Mouse (Mus musculus): ENCODE results near the gene Mrpl10. TPM values are rescaled to one million over a fixed set of nuclear protein-coding genes. Genes with fewer than 3 reads are reported as not detected.

The Mrpl10 gene
- polyA plus RNA-seq, 1 experiment: 34.0 TPM

DNA sequence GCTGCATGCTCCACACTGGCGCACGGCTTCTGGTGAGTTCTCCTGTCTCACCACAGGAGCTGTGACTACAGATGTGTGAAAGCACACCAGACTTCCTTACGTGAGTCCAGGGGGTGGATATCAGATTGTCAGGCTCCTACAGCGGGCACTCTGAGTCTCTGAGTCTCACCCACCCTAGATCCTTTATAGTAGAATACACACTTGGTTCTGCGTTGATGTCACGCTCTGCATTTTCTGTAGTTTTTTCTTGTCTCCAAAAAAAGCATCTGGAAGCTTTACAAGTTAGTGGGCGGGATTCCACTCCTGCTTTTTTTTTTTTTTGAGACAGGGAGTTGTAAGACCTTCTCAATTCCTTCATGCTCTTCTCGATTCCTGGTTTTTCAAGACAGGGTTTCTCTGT lies 3.5 kb downstream of the Mrpl10 start:
- peaks cover 8% of the 10 kb centered on the region for H3K4me1 ChIP-seq (ENCODE audit: control insufficient read depth, insufficient read depth, low read length)
- no peak for TF ChIP-seq POLR2A (IDR thresholded peaks at IDR 0.05; ENCODE audit: borderline replicate concordance, low read depth, low read length)
- TF ChIP-seq CTCF (IDR thresholded peaks at IDR 0.05; ENCODE audit: low read depth, low read length): no peak
- H3K4me3 ChIP-seq (ENCODE audit: insufficient read depth, low read length): no peak overlapping the region
- no peak overlapping the region for H3K27ac ChIP-seq (ENCODE audit: insufficient read depth, low read depth, low read length)

DNA sequence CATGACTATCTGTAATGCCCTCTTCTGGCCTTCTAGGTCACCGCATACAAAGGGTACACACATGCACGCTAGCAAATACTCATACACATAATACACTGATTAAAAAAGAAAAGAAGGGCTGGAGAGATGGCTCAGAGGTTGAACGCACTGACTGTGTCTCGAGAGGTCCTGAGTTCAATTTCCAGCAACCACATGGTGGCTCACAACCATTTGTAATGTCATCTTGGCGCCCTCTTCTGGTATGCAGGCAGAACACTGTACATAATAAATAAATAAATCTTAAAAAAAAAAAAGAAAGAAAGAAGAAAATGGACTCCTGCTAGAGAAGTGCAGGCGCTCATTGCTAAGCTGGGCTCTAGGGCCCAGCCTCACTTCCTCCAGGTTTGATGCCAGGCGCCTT lies 4.5 kb downstream of the Mrpl10 start:
- no peak overlapping the region for H3K27ac ChIP-seq (ENCODE audit: insufficient read depth, low read depth, low read length)
- no peak overlapping the region for H3K4me3 ChIP-seq (ENCODE audit: insufficient read depth, low read length)

DNA sequence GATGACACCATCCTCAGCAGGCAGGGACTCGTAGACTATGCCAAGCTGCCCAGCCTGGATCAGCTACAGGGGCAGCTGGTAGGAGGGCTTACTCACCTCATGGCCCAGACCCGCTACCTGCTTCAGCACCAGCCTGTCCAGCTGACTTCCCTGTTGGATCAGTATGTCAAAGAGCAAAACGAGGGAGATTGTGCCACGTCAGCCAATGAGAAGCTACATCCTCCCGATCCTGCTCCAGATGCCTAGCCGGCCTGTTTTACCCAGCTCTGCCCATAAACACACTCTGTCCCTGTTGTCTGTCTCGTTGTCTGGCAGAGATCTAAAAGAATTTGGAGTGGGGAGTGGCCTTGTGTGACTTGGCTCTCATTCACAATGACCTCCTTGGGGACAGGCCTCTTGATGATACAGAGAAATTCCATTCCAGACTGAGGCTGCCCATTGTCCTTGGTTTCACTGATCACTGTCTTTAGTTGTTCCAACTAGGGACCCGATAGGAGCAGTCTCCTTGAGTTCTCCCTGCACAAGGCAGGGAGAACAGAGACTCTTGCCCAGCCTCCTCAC lies 6.8 kb downstream of the Mrpl10 start:
- peaks cover 12% of the 10 kb centered on the region for H3K4me1 ChIP-seq (ENCODE audit: control insufficient read depth, insufficient read depth, low read length)
- TF ChIP-seq POLR2A (IDR thresholded peaks at IDR 0.05; ENCODE audit: borderline replicate concordance, low read depth, low read length) (no peak), CTCF (IDR thresholded peaks at IDR 0.05; ENCODE audit: low read depth, low read length) (no peak)

More for the DNA sequence above, 4.5 kb downstream of the Mrpl10 start:
- TF ChIP-seq CTCF (IDR thresholded peaks at IDR 0.05; ENCODE audit: low read depth, low read length) (peak; percentile 44; the same call in 1 of the 2 replicates), POLR2A (IDR thresholded peaks at IDR 0.05; ENCODE audit: borderline replicate concordance, low read depth, low read length) (no peak)
- H3K4me1 ChIP-seq (ENCODE audit: control insufficient read depth, insufficient read depth, low read length): peaks cover 8% of the 10 kb centered on the region

DNA sequence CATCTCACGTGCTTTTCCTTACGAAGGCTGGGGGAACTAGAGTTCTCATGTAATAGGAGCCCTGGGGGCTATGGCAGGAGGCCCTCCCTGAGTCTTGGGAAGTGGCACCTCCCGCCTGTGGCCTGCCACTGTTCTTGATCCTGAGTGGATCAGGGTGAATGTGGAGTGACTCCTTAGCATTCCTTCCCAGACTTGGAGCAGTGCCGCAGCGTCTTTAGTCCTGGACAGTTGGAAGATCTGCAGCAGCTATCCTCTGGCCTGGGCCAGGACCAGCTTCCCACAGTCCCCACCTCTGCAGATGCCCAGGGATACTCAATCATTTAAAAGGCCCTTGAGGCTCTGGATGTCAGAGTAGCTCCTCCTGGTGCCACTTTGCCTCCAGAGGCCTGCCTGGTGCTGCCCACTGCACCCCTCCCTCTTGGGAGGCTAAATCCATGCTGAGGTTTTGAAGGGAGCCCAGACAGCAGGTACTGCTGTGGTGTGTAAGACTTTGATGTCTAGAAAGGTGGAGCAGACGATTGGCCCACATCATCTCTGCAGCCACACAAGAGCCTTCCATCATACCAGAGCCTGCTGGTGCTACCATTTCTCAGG lies 8.2 kb downstream of the Mrpl10 start:
- TF ChIP-seq POLR2A (IDR thresholded peaks at IDR 0.05; ENCODE audit: borderline replicate concordance, low read depth, low read length) (no peak), CTCF (IDR thresholded peaks at IDR 0.05; ENCODE audit: low read depth, low read length) (no peak)
- H3K4me1 ChIP-seq (ENCODE audit: control insufficient read depth, insufficient read depth, low read length): peaks cover 12% of the 10 kb centered on the region
- H3K27ac ChIP-seq (ENCODE audit: insufficient read depth, low read depth, low read length): no peak overlapping the region
- H3K4me3 ChIP-seq (ENCODE audit: insufficient read depth, low read length): no peak overlapping the region

More for the DNA sequence above, 6.8 kb downstream of the Mrpl10 start:
- H3K27ac ChIP-seq (ENCODE audit: insufficient read depth, low read depth, low read length): no peak overlapping the region
- H3K4me3 ChIP-seq (ENCODE audit: insufficient read depth, low read length): no peak overlapping the region

DNA sequence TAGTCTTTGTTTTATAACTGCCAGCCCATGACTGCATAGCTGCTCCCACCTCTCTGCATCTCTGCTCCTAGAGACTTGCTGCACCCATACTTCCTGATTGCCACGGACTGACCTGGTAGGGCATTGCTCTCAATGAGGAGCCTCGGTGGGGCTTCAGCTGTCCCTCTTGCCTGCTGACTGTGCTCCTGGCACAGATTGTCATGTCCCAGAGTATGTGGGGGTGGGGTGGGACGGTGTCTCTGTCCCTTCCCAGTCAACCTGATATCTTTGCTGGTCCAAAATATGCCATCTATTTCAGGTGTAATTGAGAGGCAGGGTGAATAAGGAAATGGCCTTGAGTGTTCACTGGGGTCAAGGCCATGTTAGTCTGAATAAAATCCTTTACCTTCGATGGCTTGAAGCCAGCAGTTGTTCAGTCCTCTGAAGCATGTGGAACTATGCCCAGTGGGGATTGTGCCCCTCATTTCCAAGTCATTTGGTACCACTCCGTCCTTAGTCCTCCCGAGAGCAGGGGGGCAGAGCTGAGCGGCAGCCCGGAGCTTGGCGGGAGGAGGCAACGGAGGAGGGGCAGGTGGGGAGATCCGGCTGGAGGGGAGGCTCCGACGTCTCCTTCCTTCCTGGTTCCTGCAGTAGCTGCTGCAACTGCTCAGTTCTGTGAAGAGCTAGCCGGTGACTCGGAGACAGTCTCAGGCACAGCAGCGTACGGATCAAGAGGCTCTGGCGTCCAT lies 9.0 kb downstream of the Mrpl10 start, which contains the start of gene Osbpl7:
TSS of gene Osbpl7 (plus strand) at position 413 of the 728 bp plus-strand sequence.
- H3K4me3 ChIP-seq (ENCODE audit: insufficient read depth, low read length): peak within 1 kb of the TSS; percentile 84
- peaks cover 12% of the 10 kb centered on the region for H3K4me1 ChIP-seq (ENCODE audit: control insufficient read depth, insufficient read depth, low read length)
- TF ChIP-seq CTCF (IDR thresholded peaks at IDR 0.05; ENCODE audit: low read depth, low read length) (no peak), POLR2A (IDR thresholded peaks at IDR 0.05; ENCODE audit: borderline replicate concordance, low read depth, low read length) (no peak)
- no peak within 1 kb of the TSS for H3K27ac ChIP-seq (ENCODE audit: insufficient read depth, low read depth, low read length)

DNA sequence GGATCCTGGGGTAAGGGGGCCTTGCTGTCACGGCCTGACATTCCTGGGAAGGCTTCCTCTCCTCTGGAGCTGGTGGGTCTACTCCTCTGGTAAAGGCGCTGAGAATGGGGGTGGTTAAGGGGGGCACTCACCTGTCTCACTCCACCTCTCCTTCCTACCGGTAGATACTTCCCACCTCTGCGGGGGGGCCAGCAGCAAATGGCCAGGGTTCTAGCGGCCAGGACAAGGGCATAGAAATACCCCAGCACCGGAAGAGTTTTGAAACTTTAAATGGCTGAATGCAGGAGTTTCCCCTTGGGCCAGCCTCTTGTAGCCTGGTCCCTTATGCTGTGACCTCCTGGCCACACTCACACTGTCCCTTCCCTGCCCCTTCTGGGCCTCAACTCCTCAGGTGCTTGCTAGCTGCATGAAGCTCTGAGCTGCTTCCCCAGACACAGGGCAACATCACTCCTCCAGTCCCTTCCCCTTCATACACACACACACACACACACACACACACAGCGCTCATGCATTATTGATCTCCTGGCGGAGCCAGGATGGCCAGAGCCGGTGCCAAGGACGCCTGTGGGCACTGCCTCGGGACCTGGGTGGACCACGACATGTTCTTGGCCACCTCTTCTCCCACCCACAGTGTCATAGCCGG lies 9.7 kb downstream of the Mrpl10 start:
- Histone ChIP-seq H3K4me3 (ENCODE audit: insufficient read depth, low read length) (peak overlapping the region; percentile 84), H3K4me1 (ENCODE audit: control insufficient read depth, insufficient read depth, low read length) (peaks cover 12% of the 10 kb centered on the region), H3K27ac (ENCODE audit: insufficient read depth, low read depth, low read length) (no peak overlapping the region)
- TF ChIP-seq POLR2A (IDR thresholded peaks at IDR 0.05; ENCODE audit: borderline replicate concordance, low read depth, low read length) (no peak), CTCF (IDR thresholded peaks at IDR 0.05; ENCODE audit: low read depth, low read length) (no peak)

DNA sequence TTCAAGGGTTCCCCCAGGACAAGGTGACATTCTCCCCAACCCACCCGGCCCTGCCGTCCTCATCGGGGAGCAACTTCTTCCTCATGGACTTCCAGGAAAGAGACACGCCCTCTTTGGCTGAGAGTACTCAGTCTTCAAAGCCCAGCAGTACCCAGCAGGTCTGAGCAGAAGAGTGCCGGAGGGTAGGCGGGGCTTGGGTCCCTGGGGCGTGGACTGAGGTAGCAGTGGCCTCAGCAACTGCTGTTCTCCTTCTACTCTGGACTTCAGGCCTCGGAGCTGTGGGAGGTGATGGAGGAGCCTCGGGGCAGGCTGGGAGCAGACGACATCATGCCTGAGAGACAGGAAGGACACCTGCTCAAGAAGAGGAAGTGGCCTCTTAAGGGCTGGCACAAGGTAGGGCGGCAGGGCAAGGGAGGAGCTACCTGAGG lies 10.9 kb downstream of the Mrpl10 start:
- H3K4me1 ChIP-seq (ENCODE audit: control insufficient read depth, insufficient read depth, low read length): peaks cover 12% of the 10 kb centered on the region
- TF ChIP-seq CTCF (IDR thresholded peaks at IDR 0.05; ENCODE audit: low read depth, low read length) (no peak), POLR2A (IDR thresholded peaks at IDR 0.05; ENCODE audit: borderline replicate concordance, low read depth, low read length) (no peak)
- H3K4me3 ChIP-seq (ENCODE audit: insufficient read depth, low read length): no peak overlapping the region

DNA sequence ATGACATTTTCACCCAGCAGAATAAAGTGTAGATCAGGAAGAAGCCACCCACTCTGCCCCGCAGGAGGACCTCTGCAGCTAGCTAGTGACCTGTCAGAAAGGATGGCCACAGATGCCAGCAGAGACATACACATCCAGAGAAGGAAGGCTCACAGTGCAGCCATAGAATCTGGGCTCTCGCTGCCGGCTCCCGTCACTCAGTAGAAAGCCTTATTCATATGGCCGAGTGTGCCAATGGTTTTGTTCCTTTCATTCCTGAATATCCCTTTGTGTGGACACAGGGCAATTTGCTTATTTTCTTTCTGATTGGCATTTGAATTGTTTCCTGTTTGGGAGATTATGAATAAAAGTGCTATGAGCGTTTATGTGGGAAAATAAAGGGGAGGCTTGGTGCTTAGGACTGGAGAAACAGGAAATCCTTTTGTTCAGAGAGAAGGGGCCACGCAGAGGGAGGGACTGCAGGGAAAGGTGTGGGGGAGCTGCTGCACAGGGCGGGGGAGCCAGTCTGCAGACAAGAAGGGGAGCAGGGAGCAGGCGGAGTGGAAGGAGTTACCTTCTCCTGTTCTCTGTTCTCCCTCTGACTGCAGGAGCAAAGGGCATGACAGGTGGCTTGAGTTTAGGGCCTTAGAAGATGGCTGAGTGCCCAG lies 22.0 kb downstream of the Mrpl10 start:
- no peak overlapping the region for H3K27ac ChIP-seq (ENCODE audit: insufficient read depth, low read depth, low read length)
- no peak overlapping the region for H3K4me3 ChIP-seq (ENCODE audit: insufficient read depth, low read length)
- TF ChIP-seq POLR2A (IDR thresholded peaks at IDR 0.05; ENCODE audit: borderline replicate concordance, low read depth, low read length) (no peak), CTCF (IDR thresholded peaks at IDR 0.05; ENCODE audit: low read depth, low read length) (no peak)
- H3K4me1 ChIP-seq (ENCODE audit: control insufficient read depth, insufficient read depth, low read length): peaks cover 2% of the 10 kb centered on the region; the same call in 1 of the 2 replicates

More for the DNA sequence above, 10.9 kb downstream of the Mrpl10 start:
- no peak overlapping the region for H3K27ac ChIP-seq (ENCODE audit: insufficient read depth, low read depth, low read length)

DNA sequence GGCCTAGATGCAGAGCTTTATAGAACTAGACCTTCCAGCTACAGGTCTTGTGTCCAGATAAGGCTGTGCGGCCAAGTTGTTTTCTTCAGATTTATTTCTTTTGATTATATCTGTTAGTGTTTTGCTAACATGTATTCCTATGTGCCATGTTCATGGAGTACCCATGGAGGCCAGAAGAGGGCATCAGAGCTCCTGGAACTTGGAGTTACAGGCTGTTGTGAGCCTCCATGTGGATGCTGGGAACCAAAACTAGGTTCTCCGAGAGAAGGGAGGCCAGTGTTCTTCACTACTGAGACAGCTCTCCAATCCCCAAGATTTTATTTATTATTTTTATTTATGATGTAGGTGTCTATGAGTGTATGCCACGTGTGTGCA lies 22.5 kb downstream of the Mrpl10 start:
- Histone ChIP-seq H3K4me1 (ENCODE audit: control insufficient read depth, insufficient read depth, low read length) (peaks cover 2% of the 10 kb centered on the region; the same call in 1 of the 2 replicates), H3K27ac (ENCODE audit: insufficient read depth, low read depth, low read length) (no peak overlapping the region), H3K4me3 (ENCODE audit: insufficient read depth, low read length) (no peak overlapping the region)
- TF ChIP-seq POLR2A (IDR thresholded peaks at IDR 0.05; ENCODE audit: borderline replicate concordance, low read depth, low read length) (no peak), CTCF (IDR thresholded peaks at IDR 0.05; ENCODE audit: low read depth, low read length) (no peak)
